Mouse (Mus musculus): ENCODE results near the gene AI661453. TPM values are rescaled to one million over a fixed set of nuclear protein-coding genes. Genes with fewer than 3 reads are reported as not detected.
A peak's percentile ranks its signal among the peaks of the same experiment; 100 is the strongest.
"Not testable (repeated sequence)": the region's sequence is repeated elsewhere in the genome, so short reads cannot be mapped to it uniquely, and the experiment has no call there.

Gene AI661453
- total and polyA plus RNA-seq, 3 experiments: 0.36 to 0.97 (median 0.92) TPM

GRCm38 (mm10) chr17:47502707-47503045 lies 66.3 kb downstream of the AI661453 start:
- DNase-seq: not testable (repeated sequence)

DNA sequence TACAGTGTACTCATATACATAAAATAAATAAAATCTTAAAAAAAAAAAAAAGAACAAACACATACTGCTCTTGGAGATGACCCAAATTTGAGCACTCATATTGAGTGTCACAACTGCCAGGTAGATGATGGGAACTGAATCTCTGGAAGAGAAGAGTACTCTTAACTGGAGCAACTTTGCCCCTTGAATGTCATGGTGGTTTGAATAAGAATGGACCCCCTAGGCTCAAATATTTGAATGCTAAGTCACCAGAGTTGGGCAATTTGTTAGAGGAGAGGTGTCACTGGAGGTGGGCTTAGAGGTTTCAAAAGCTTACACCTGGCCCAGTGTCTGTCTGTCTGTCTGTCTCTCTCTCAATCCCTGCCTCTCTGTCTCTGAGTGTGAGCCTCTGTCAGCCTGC lies 67.3 kb downstream of the AI661453 start:
- no peak for DNase-seq

DNA sequence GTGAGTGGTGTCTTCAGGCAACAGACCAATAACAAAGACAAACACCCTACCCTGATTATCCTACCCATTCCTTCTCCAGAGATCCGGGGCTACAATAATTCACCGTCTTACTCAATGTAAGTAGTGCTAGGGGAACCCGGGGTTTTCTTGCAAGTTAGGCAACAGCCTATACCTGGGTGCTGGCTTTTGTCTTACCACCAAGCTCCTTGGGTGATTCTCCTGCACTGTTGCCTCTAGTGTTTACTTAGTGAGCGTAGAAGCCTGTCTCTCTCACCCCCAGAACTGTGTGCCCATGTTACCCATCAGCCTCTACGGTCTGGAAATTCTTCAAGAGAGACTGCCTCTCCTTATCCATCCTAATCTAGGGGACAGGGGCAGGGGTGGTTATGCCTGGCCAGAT lies 67.8 kb downstream of the AI661453 start:
- DNase-seq: no peak

DNA sequence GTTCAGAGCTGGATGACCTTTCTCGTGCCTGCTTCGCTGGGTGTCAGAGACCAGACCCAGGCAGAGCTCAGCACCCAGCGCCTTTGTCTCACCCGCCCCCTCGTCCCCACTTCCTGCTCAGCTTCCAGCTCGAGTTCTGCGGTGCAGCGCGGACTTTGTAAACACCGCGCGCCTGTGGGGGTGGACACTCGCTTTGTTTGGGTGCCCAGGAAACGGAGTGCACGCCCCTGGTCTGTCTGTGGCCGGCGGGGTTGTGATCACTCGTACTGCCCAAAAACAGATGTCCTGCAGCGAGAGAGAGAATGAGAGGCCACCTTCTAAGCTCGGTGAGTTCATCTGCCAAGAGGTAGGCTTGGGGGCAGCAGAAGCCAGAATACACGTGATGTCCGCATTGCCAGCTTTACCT lies 68.5 kb downstream of the AI661453 start, which contains the start of gene Ccnd3:
Gene Ccnd3, plus strand, starts transcription at position 111 of the 406 bp plus-strand sequence.
- DNase-seq: peak; percentile 84

DNA sequence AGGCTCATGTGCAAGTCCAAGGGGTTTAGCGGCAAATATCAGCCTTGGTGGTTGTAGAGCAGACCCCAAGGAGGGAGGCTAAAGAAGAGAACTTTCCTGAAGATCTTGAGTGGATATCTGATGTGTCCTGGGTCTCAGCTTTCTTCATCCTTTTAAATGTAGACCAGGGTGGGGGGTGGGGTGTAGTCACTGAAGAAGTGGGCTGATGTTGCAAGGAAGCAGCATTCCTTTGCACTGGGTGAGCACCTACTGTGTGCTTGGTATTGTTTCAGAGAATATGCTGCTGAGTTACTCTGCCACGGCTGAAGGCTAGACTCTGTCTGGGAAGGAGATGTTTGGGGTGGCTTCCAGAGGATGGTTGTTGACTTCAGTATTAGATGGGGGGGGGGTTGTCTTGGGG lies 69.2 kb downstream of the AI661453 start:
- no peak for DNase-seq

DNA sequence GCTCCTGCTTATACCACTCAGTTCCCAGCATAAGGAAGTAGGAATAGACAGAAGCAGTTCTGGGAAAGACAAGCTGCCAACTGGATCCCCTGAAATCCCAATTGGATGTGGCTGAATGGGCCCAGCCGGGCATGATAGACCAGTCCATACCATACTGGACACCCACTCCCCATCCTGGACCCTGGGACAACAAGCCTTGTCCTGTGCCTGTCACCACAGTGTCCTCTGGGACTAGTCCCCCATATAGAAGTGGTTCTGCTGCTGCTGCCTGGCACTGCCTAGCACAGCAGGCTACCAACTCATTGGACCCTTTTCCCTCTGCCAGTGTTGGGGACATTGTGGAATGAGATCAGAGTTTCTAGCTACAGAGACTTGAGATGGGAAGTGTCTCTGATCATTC lies 69.6 kb downstream of the AI661453 start:
- DNase-seq: no peak

- no peak for DNase-seq
Measured at GRCm38 (mm10) chr17:47506697-47507096, 70.3 kb downstream of the AI661453 start.

GRCm38 (mm10) chr17:47507523-47507922 lies 71.1 kb downstream of the AI661453 start:
- DNase-seq: no peak

DNA sequence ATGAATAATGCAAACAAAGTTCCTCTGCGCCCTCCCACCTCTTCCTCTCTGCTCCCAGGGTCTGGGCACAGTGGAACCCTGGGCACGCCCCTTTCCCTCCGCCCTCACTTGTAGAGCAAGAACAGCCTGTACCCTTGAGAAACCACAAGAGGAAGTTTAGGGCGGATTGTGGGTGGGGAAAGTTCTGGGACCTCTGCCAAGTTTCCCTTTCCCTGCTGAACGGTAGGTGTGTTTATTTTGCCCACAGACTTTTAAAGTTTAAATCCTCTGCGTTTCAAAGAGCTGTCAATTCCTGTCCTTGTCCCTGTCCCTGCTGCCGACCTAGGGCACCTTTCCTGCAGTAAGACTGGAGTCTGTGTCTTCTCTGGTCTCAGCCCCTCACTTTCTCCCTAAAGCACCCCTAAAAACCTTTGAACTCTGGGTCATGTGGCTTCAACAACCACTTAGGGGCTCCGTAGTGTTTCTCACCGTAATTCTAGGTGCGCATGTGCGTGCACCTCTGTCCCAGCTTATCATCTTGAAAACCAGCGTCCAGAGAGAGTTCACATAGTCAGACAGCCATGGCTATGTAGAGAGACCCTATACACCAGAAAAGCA lies 71.7 kb downstream of the AI661453 start:
- DNase-seq: peak; percentile 95

- DNase-seq: no peak
Measured at GRCm38 (mm10) chr17:47509031-47509705, 72.8 kb downstream of the AI661453 start.

DNA sequence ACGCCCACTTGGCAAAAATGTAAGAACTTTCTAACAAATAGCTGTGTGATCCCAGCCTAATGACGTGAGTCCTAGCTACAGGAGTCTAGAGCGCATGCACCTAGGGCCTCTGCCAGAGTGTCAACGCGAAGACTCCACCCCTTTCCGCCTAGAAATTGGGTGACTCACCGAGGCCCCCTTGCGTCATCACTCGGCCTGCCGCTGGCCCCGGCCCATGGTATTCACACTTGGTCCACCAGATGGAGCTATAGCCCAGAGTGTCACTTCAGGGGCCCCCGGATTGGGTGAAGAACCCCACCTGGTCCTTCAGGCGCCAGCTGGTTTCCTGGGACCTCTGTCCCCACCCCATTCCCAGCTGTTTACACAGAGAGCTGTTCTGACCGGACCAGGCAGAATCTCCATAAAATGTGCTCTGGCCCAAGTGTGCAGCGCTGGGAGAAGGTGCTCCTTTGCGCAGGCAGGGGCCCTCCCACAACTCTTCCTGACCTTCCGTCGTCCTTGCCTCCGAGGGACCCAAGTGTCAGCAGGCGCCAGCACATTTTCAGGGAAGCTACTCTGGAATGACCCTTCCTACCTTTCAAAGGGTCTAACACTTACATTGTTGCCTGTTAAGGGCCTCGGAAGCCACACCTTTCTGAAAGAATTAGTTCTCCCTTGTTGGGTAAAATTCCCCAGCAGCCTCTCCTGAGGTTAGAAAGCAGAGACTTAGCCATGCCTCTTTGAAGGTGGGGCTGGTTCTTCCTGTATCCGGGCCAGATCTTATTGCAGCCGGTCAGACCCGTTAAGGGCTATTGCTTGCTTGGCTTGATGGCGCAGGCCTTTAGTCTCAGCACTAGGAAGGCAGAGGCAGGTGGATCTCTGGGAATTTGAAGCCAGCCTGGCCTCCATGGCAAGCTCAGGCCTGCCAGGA lies 75.0 kb downstream of the AI661453 start:
- DNase-seq: peak; percentile 99

DNA sequence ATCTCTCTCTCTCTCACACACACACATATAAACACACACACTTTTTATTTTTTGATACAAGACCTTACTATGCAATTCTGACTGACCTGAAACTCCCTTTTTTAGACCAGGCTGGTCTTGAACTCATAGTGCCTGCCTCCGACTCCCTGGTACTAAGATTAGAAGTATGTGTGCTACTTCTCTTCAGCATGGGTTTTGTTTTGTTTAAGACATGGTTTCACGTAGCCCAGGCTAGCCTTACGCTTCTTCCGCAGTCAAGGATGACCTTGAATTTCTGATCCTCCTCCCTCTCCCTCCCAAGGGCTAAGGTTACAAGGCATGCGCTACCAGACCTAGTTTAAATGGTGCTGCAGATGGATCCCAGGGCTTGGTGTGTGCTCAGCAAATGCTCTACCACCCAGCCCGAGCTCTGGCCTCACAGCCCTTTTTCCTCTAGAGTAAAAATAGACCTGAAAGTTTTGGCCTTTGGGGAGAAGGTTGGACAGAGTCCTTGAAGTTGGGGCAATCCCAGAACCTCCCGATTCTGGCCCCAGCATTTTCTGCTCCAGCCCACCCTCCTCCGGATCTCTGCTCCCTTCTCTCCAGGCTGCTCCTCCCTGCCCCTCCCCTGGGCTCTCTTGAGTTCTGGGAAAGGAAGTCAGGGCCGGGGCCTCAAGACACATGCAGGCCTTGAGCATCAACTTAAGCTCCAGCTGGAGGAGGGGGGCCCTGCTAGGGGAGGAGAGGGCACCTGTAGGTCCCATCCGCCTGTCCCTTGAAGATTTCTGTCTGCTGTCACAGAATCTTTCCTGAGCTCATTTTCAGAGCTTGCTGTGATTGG lies 76.8 kb downstream of the AI661453 start:
- DNase-seq: no peak

GRCm38 (mm10) chr17:47515180-47515844 lies 78.9 kb downstream of the AI661453 start:
- DNase-seq: no peak

DNA sequence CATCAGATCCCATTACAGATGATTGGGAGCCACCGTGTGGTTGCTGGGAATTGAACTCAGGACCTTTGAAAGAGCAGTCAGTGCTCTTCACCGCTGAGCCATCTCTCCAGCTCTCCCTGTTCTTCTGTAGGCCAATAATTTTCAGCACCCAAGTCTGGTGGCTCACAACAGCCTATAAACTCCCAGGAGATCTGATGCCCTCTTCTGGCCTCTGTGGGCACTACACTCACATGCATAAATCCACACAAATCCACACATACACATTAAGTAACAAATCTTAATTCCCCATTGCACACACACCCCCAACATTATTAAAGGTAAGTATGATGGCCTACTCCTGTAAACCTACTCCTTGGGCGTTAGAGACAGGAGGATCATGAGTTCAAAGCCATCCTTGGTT lies 79.8 kb downstream of the AI661453 start:
- no peak for DNase-seq

- peak; percentile 71 for DNase-seq
Measured at GRCm38 (mm10) chr17:47518205-47518604, 81.8 kb downstream of the AI661453 start.

Other genes starting within 250 kb of the AI661453 start
- 10 to 100 TPM; 40.8 to 50.0 TPM for gene Mrps10, start 67.7 kb upstream of the AI661453 start, total RNA-seq (2021)
- 19.4 and 28.3 TPM in 2 replicates for gene Mrps10, start 67.7 kb upstream of the AI661453 start, polyA plus RNA-seq (2012; rRNA removed)
- 1 to 10 TPM in 1 of 2 experiments, under 1 TPM in 1; 0.38 to 3.2 TPM for gene Guca1b, start 51.2 kb upstream of the AI661453 start, total RNA-seq (2021)
- 2.5 and 2.6 TPM in 2 replicates for gene Guca1b, start 51.2 kb upstream of the AI661453 start, polyA plus RNA-seq (2012; rRNA removed)
- 1 to 10 TPM; 1.6 to 3.0 TPM for gene Guca1a, start 36.0 kb upstream of the AI661453 start, total RNA-seq (2021)
- 4.0 and 5.0 TPM in 2 replicates for gene Guca1a, start 36.0 kb upstream of the AI661453 start, polyA plus RNA-seq (2012; rRNA removed)
- not detected for gene 1700001C19Rik, start 761 bp downstream of the AI661453 start, total RNA-seq (2021)
- gene 1700001C19Rik, start 761 bp downstream of the AI661453 start, polyA plus RNA-seq (2012; rRNA removed): 0.24 TPM in 1 of 2 replicates, not detected in the other
- 10 to 100 TPM; 19.5 to 19.8 TPM for gene Taf8, start 65.7 kb downstream of the AI661453 start, total RNA-seq (2021)
- 12.5 and 15.6 TPM in 2 replicates for gene Taf8, start 65.7 kb downstream of the AI661453 start, polyA plus RNA-seq (2012; rRNA removed)
- gene Ccnd3, start 68.4 kb downstream of the AI661453 start, total RNA-seq (2021): 100 to 1,000 TPM; 326 to 471 TPM
- gene Ccnd3, start 68.4 kb downstream of the AI661453 start, polyA plus RNA-seq (2012; rRNA removed): 1,307 and 1,375 TPM in 2 replicates
- gene Bysl, start 174.9 kb downstream of the AI661453 start, total RNA-seq (2021): 10 to 100 TPM; 17.6 to 22.5 TPM
- gene Bysl, start 174.9 kb downstream of the AI661453 start, polyA plus RNA-seq (2012; rRNA removed): 9.4 and 11.7 TPM in 2 replicates
- 10 to 100 TPM; 32.9 to 40.6 TPM for gene Med20, start 175.0 kb downstream of the AI661453 start, total RNA-seq (2021)
- gene Med20, start 175.0 kb downstream of the AI661453 start, polyA plus RNA-seq (2012; rRNA removed): 15.2 and 17.4 TPM in 2 replicates
- 1 to 10 TPM; 2.1 to 2.8 TPM for gene Gm20517, start 175.0 kb downstream of the AI661453 start, total RNA-seq (2021)
- 1.8 and 3.1 TPM in 2 replicates for gene Gm20517, start 175.0 kb downstream of the AI661453 start, polyA plus RNA-seq (2012; rRNA removed)
- 1 to 10 TPM; 4.6 to 4.8 TPM for gene Usp49, start 194.1 kb downstream of the AI661453 start, total RNA-seq (2021)
- 5.4 and 6.6 TPM in 2 replicates for gene Usp49, start 194.1 kb downstream of the AI661453 start, polyA plus RNA-seq (2012; rRNA removed)

Measured in adrenal gland, adult 2 months (tissue).